Mouse (Mus musculus): ENCODE data around the gene 1700021F05Rik. TPM values are rescaled to one million over a fixed set of nuclear protein-coding genes. Genes with fewer than 3 reads are reported as not detected.

The 1700021F05Rik gene
- total RNA-seq (2014; rRNA removed; ENCODE audit: low replicate concordance) (30.7 and 43.0 TPM in 2 replicates), polyA plus RNA-seq (2015; fragmentation: Nextera tagmentation; extraction: Ambion mirVana) (129 and 133 TPM in 2 replicates)

- no peak; the same call in 1 of the 2 replicates for TF ChIP-seq EP300 (IDR thresholded peaks at IDR 0.05; ENCODE audit: low read depth)
- peak; percentile 96 for TF ChIP-seq CTCF (IDR thresholded peaks at IDR 0.05; ENCODE audit: low read depth)
- Histone ChIP-seq H3K9me3 (replicated peaks; ENCODE audit: control insufficient read depth, low read length) (no peaks in the 10 kb centered on the region), H3K9ac (replicated peaks; ENCODE audit: low read depth, low read length) (peak within 1 kb of the TSS; percentile 93), H3K27me3 (ENCODE audit: control insufficient read depth, insufficient read depth, low read length) (no peaks in the 10 kb centered on the region), H3K27ac (ENCODE audit: low read depth) (peak within 1 kb of the TSS; percentile 96), H3K4me2 (ENCODE audit: low read depth, low read length) (peak within 1 kb of the TSS; percentile 73), H3K36me3 (replicated peaks; ENCODE audit: control insufficient read depth, insufficient read depth, low read length) (peaks cover 9% of the 10 kb centered on the region), H3K4me1 (ENCODE audit: control insufficient read depth, insufficient read depth) (peaks cover 13% of the 10 kb centered on the region; the same call in 1 of the 2 replicates), H3K4me3 (ENCODE audit: low read depth, low read length) (peak within 1 kb of the TSS; percentile 93)
- under 1% methylated on average over 49 of the region's 56 CpGs for WGBS
- DNase-seq (ENCODE audit: low spot score): peak; percentile 95
- ATAC-seq (ENCODE audit: insufficient read depth, low read depth): peak; percentile 99
Measured at GRCm38 (mm10) chr10:43540442-43541152, at the start of gene 1700021F05Rik. 1700021F05Rik (minus strand) TSS chr10:43540994.

GRCm38 (mm10) chr10:43588470-43589177, 47.8 kb upstream of the 1700021F05Rik start:
- Histone ChIP-seq H3K9ac (replicated peaks; ENCODE audit: low read depth, low read length) (no peak overlapping the region), H3K27ac (ENCODE audit: low read depth) (no peak overlapping the region), H3K4me2 (ENCODE audit: low read depth, low read length) (no peak overlapping the region), H3K4me1 (ENCODE audit: control insufficient read depth, insufficient read depth) (no peaks in the 10 kb centered on the region), H3K9me3 (replicated peaks; ENCODE audit: control insufficient read depth, low read length) (no peaks in the 10 kb centered on the region), H3K36me3 (replicated peaks; ENCODE audit: control insufficient read depth, insufficient read depth, low read length) (no peaks in the 10 kb centered on the region), H3K27me3 (ENCODE audit: control insufficient read depth, insufficient read depth, low read length) (no peaks in the 10 kb centered on the region), H3K4me3 (ENCODE audit: low read depth, low read length) (no peak overlapping the region)
- ATAC-seq (ENCODE audit: insufficient read depth, low read depth) (no peak), DNase-seq (ENCODE audit: low spot score) (no peak)
- WGBS: 66% methylated on average over 8 of the region's 8 CpGs
- no peak for TF ChIP-seq CTCF (IDR thresholded peaks at IDR 0.05; ENCODE audit: low read depth)
- no peak for TF ChIP-seq EP300 (IDR thresholded peaks at IDR 0.05; ENCODE audit: low read depth)

GRCm38 (mm10) chr10:43584538-43584937, 43.7 kb upstream of the 1700021F05Rik start:
- Histone ChIP-seq H3K36me3 (replicated peaks; ENCODE audit: control insufficient read depth, insufficient read depth, low read length) (no peaks in the 10 kb centered on the region), H3K9ac (replicated peaks; ENCODE audit: low read depth, low read length) (no peak overlapping the region), H3K27ac (ENCODE audit: low read depth) (no peak overlapping the region), H3K4me1 (ENCODE audit: control insufficient read depth, insufficient read depth) (0 out of 2 replicates have a peak, but pooled peaks cover 4% of the 10 kb centered on the region), H3K27me3 (ENCODE audit: control insufficient read depth, insufficient read depth, low read length) (0 out of 2 replicates have a peak, but pooled peaks cover 3% of the 10 kb centered on the region), H3K9me3 (replicated peaks; ENCODE audit: control insufficient read depth, low read length) (no peaks in the 10 kb centered on the region), H3K4me2 (ENCODE audit: low read depth, low read length) (no peak overlapping the region), H3K4me3 (ENCODE audit: low read depth, low read length) (no peak overlapping the region)
- DNase-seq (ENCODE audit: low spot score): no peak
- WGBS: 89% methylated on average over 4 of the region's 4 CpGs
- TF ChIP-seq CTCF (IDR thresholded peaks at IDR 0.05; ENCODE audit: low read depth) (no peak), EP300 (IDR thresholded peaks at IDR 0.05; ENCODE audit: low read depth) (no peak)
- ATAC-seq (ENCODE audit: insufficient read depth, low read depth): no peak

GRCm38 (mm10) chr10:43581260-43581659, 40.5 kb upstream of the 1700021F05Rik start:
- 71% methylated on average over 3 of the region's 3 CpGs for WGBS
- Histone ChIP-seq H3K4me2 (ENCODE audit: low read depth, low read length) (peak overlapping the region; percentile 94), H3K27me3 (ENCODE audit: control insufficient read depth, insufficient read depth, low read length) (peaks cover 10% of the 10 kb centered on the region; the same call in 1 of the 2 replicates), H3K4me1 (ENCODE audit: control insufficient read depth, insufficient read depth) (0 out of 2 replicates have a peak, but pooled peaks cover 4% of the 10 kb centered on the region), H3K4me3 (ENCODE audit: low read depth, low read length) (peak overlapping the region; percentile 63), H3K27ac (ENCODE audit: low read depth) (no peak overlapping the region), H3K9ac (replicated peaks; ENCODE audit: low read depth, low read length) (no peak overlapping the region), H3K9me3 (replicated peaks; ENCODE audit: control insufficient read depth, low read length) (no peaks in the 10 kb centered on the region), H3K36me3 (replicated peaks; ENCODE audit: control insufficient read depth, insufficient read depth, low read length) (no peaks in the 10 kb centered on the region)
- ATAC-seq (ENCODE audit: insufficient read depth, low read depth): no peak
- no peak for DNase-seq (ENCODE audit: low spot score)
- TF ChIP-seq CTCF (IDR thresholded peaks at IDR 0.05; ENCODE audit: low read depth): no peak

- Histone ChIP-seq H3K4me1 (ENCODE audit: control insufficient read depth, insufficient read depth) (0 out of 2 replicates have a peak, but pooled peaks cover 4% of the 10 kb centered on the region), H3K9ac (replicated peaks; ENCODE audit: low read depth, low read length) (peak overlapping the region; percentile 53), H3K9me3 (replicated peaks; ENCODE audit: control insufficient read depth, low read length) (no peaks in the 10 kb centered on the region), H3K27me3 (ENCODE audit: control insufficient read depth, insufficient read depth, low read length) (peaks cover 10% of the 10 kb centered on the region; the same call in 1 of the 2 replicates), H3K36me3 (replicated peaks; ENCODE audit: control insufficient read depth, insufficient read depth, low read length) (no peaks in the 10 kb centered on the region), H3K4me3 (ENCODE audit: low read depth, low read length) (peak overlapping the region; percentile 63), H3K27ac (ENCODE audit: low read depth) (no peak overlapping the region), H3K4me2 (ENCODE audit: low read depth, low read length) (peak overlapping the region; percentile 94)
- TF ChIP-seq CTCF (IDR thresholded peaks at IDR 0.05; ENCODE audit: low read depth) (no peak), EP300 (IDR thresholded peaks at IDR 0.05; ENCODE audit: low read depth) (no peak)
- DNase-seq (ENCODE audit: low spot score) (peak; percentile 63), ATAC-seq (ENCODE audit: insufficient read depth, low read depth) (no peak)
- 1% methylated on average over 15 of the region's 15 CpGs for WGBS
Measured at GRCm38 (mm10) chr10:43580649-43581078, 39.9 kb upstream of the 1700021F05Rik start.
